Mouse (Mus musculus) midbrain, embryonic 14.5 days (tissue): Measurements from ENCODE around the gene Appl1. TPM values are rescaled to one million over a fixed set of nuclear protein-coding genes. Genes with fewer than 3 reads are reported as not detected.
"Not testable (repeated sequence)": the region's sequence is repeated elsewhere in the genome, so short reads cannot be mapped to it uniquely, and the experiment has no call there.

Experiments
- ATAC-seq: fragments of 200-750 bp; cut with Nextera tagmentation; 2 replicates; pipeline ENCODE4 v1.8.0; 2017; ENCODE audit warnings: moderate number of reproducible peaks, moderate library complexity; ENCODE audit not compliant: low FRiP score, low TSS enrichment
- DNase-seq: peaks from one replicate; pipeline ENCODE4 v3.0.0-alpha.2; 2015
- H3K27ac ChIP-seq: fragments of 300-500 bp; sonication (generic); replicated peaks from 2 replicates; pipeline ENCODE4 v1.5.1; 2014; ENCODE audit warnings: mild to moderate bottlenecking, low read depth, low read length, moderate library complexity
- H3K27me3 ChIP-seq: fragments of 300-500 bp; sonication (generic); 2 replicates; pipeline ENCODE4 v1.6.1; 2014; ENCODE audit warnings: low read length, control low read depth, mixed read lengths; ENCODE audit not compliant: control insufficient read depth, insufficient read depth
- H3K36me3 ChIP-seq: fragments of 300-500 bp; sonication (generic); 2 replicates; pipeline ENCODE4 v1.6.1; 2014; ENCODE audit warnings: low read length, control low read depth; ENCODE audit not compliant: control insufficient read depth, insufficient read depth
- H3K4me1 ChIP-seq: fragments of 300-500 bp; sonication (generic); 2 replicates; pipeline ENCODE4 v1.6.1; 2014; ENCODE audit warnings: mild to moderate bottlenecking, antibody characterized with exemption, low read length, control low read depth; ENCODE audit not compliant: control insufficient read depth, insufficient read depth
- H3K4me2 ChIP-seq: fragments of 300-500 bp; sonication (generic); 2 replicates; pipeline ENCODE4 v1.6.1; 2014; ENCODE audit warnings: mild to moderate bottlenecking, low read length, moderate library complexity
- H3K4me3 ChIP-seq: fragments of 300-500 bp; sonication (generic); replicated peaks from 2 replicates; pipeline ENCODE4 v1.5.1; 2014; ENCODE audit warnings: low read depth, low read length
- H3K9ac ChIP-seq: fragments of 300-500 bp; sonication (generic); replicated peaks from 2 replicates; pipeline ENCODE4 v1.6.1; 2014; ENCODE audit warnings: mild to moderate bottlenecking, low read length, moderate library complexity
- H3K9me3 ChIP-seq: fragments of 300-500 bp; sonication (generic); 2 replicates; pipeline ENCODE4 v1.6.1; 2016; ENCODE audit warnings: low read length, control low read depth, mixed read lengths; ENCODE audit not compliant: control insufficient read depth
- WGBS: fragments of 180-500 bp; shearing (Covaris S2); extraction: QIAGEN DNeasy Blood & Tissue Kit; methylation state at CpG from one replicate; pipeline ENCODE4 v1.1.7; 2014; 5-methylcytosine and 5-hydroxymethylcytosine counted together
- polyA plus RNA-seq: library from polyadenylated mRNA; unstranded; fragments of >200 nt; fragmentation: Nextera tagmentation; extraction: Ambion mirVana; gene quantifications from 2 replicates; pipeline ENCODE4 v1.2.1, GENCODE M21; 2014

The Appl1 gene
- polyA plus RNA-seq, 1 experiment from 2014 or later = 88.5 TPM

DNA sequence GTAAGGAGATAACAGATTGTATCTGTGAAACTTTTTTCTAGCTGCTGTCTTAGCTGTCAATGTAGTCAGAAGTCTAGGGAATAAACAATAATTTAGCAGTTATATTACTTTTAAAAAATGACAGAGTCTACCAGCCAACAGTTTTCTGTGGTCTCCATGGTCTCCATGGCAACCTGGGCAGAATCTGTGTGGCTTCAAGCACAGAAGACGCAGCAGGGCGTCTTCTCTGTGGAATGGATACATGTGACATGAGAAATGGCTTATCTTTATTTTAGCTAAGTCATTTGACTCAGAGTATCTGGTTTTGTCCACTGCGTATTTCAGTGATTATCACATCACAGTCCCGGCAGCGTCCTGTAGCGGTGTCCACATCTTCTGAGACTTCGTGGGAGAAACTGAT lies 5.2 kb upstream of the Appl1 start:
- no peak overlapping the region for H3K4me3 ChIP-seq
- H3K27me3 ChIP-seq = no peaks in the 10 kb centered on the region; the same call in 1 of the 2 replicates
- H3K4me1 ChIP-seq = peaks cover 5% of the 10 kb centered on the region
- H3K4me2 ChIP-seq = no peak overlapping the region
- 27% methylated on average over 7 of the region's 7 CpGs for WGBS
- H3K36me3 ChIP-seq = no peaks in the 10 kb centered on the region
- H3K9ac ChIP-seq = no peak overlapping the region
- H3K27ac ChIP-seq = no peak overlapping the region
- DNase-seq = peak; percentile 79
- no peak for ATAC-seq
- 0 out of 2 replicates have a peak, but pooled peaks cover 4% of the 10 kb centered on the region for H3K9me3 ChIP-seq

GRCm38 (mm10) chr14:26975490-26975889 lies 4.5 kb upstream of the Appl1 start:
- H3K4me2 ChIP-seq = no peak overlapping the region
- no peaks in the 10 kb centered on the region; the same call in 1 of the 2 replicates for H3K27me3 ChIP-seq
- H3K9me3 ChIP-seq = no peaks in the 10 kb centered on the region
- no peak overlapping the region for H3K27ac ChIP-seq
- H3K4me3 ChIP-seq = no peak overlapping the region
- ATAC-seq = no peak
- no peak overlapping the region for H3K9ac ChIP-seq
- no peak for DNase-seq
- H3K36me3 ChIP-seq = no peaks in the 10 kb centered on the region
- WGBS = 75% methylated on average over 3 of the region's 3 CpGs
- peaks cover 5% of the 10 kb centered on the region for H3K4me1 ChIP-seq

DNA sequence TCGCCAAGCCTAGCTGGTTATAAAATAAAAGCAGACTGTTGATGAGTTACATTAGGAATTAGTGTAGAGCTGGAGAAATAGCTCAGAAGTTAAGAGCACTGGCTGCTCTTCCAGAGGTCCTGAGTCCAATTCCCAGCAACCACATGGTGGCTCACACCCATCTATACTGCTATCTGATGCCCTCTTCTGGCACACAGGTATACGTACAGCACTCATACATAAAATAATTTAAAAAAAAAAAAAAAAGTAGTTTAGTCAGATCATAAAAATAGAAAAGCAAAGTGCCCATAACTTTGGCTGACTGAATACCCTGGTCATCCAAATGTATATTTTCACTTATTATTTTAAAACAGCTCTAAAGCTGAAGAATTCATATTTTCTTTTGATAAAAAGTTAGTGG lies 2.1 kb upstream of the Appl1 start:
- 87% methylated on average over 2 of the region's 2 CpGs for WGBS
- Histone ChIP-seq H3K9me3 (no peaks in the 10 kb centered on the region), H3K4me2 (no peak overlapping the region), H3K27ac (no peak overlapping the region), H3K9ac (no peak overlapping the region), H3K4me1 (peaks cover 14% of the 10 kb centered on the region), H3K4me3 (no peak overlapping the region), H3K36me3 (no peaks in the 10 kb centered on the region), H3K27me3 (no peaks in the 10 kb centered on the region; the same call in 1 of the 2 replicates)
- no peak for DNase-seq
- ATAC-seq = no peak

GRCm38 (mm10) chr14:26970439-26970932 lies 546 bp downstream of the Appl1 start:
- Histone ChIP-seq H3K36me3 (no peaks in the 10 kb centered on the region), H3K4me3 (peak overlapping the region; percentile 95), H3K27me3 (no peaks in the 10 kb centered on the region), H3K4me1 (peaks cover 9% of the 10 kb centered on the region), H3K27ac (peak overlapping the region; percentile 93), H3K9ac (peak overlapping the region; percentile 95), H3K9me3 (no peaks in the 10 kb centered on the region), H3K4me2 (peak overlapping the region; percentile 74)
- under 1% methylated on average over 51 of the region's 53 CpGs for WGBS
- ATAC-seq (peak; percentile 98), DNase-seq (peak; percentile 98)

DNA sequence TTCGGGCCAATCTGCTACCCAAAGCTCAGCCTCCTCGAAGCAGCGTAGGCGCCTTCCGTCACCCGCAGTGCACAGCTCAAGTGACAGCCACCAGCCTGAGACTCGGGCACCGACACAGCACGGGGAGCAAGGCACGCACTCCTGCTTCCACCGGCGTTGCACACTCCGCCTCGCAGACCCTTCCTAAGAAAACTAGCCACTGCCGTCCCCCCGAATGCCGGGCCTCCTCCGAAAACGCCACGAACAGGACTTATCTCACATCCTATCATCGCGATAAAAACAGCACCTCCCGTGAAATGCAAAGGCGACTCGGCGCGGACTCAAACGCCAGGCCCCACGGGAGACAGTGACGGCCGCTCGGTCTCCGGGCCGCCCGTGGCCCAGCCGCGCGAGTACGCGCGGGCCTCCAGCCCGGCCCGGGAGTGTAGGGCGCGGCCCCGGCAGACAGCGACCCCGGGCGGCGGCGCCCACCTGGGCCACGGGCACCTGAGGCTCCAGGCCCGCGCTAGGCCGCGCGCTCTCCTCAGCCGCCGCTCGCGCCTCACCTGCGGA lies 1.1 kb downstream of the Appl1 start:
- Histone ChIP-seq H3K27ac (peak overlapping the region; percentile 93), H3K4me2 (peak overlapping the region; percentile 74), H3K9ac (peak overlapping the region; percentile 95), H3K9me3 (no peaks in the 10 kb centered on the region), H3K4me3 (peak overlapping the region; percentile 95), H3K36me3 (no peaks in the 10 kb centered on the region), H3K27me3 (no peaks in the 10 kb centered on the region), H3K4me1 (peaks cover 9% of the 10 kb centered on the region)
- peak; percentile 49; the same call in 1 of the 2 replicates for ATAC-seq
- DNase-seq = peak; percentile 83
- WGBS = under 1% methylated on average over 62 of the region's 62 CpGs

DNA sequence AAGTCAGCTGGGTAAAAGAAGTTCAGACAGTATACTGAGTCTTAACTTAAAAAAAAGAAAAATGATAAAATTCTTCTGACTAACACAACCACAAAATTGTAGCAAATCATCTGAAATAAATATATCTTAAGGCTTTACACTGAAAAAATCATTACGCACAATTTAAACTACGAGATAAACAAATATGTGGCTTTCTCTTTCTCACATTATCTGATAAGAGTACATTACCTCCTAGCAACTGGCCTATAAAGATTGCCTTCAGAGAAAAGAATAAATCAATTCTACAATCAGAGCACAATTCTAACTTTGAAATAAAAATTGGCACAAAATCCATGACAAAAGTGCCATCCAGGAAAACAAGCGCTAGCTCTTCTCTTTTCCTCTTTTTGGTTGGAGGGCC lies 1.9 kb downstream of the Appl1 start:
- WGBS = 83% methylated on average over 3 of the region's 3 CpGs
- Histone ChIP-seq H3K4me3 (peak overlapping the region; percentile 95), H3K27ac (no peak overlapping the region), H3K27me3 (no peaks in the 10 kb centered on the region), H3K9ac (peak overlapping the region; percentile 95), H3K36me3 (no peaks in the 10 kb centered on the region), H3K4me2 (peak overlapping the region; percentile 74), H3K4me1 (peaks cover 9% of the 10 kb centered on the region), H3K9me3 (no peaks in the 10 kb centered on the region)
- ATAC-seq (no peak), DNase-seq (no peak)

DNA sequence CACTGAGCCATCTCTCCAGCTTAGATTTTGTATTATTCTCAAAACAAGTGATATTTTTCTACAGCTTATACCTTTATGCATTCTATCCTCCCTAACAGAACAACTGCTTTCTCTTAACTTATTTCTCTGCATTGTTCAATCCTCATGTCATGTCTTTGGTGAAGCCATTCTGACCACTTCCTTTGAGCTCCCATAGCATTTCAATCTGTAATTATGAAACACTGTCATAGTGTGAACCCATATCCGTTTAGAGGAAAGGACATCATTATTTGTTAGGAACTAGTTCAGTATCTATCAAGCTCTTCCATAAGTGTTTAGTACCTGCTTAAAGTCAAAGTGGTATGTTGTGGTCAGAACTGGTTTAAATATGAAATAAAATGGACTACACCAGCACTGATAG lies 10.5 kb downstream of the Appl1 start:
- Histone ChIP-seq H3K9me3 (no peaks in the 10 kb centered on the region), H3K27me3 (no peaks in the 10 kb centered on the region), H3K4me1 (no peaks in the 10 kb centered on the region), H3K4me2 (no peak overlapping the region), H3K27ac (no peak overlapping the region), H3K4me3 (no peak overlapping the region), H3K9ac (no peak overlapping the region), H3K36me3 (peaks cover 31% of the 10 kb centered on the region)
- ATAC-seq = no peak
- 90% methylated on average over 1 of the region's 1 CpGs for WGBS
- DNase-seq = no peak

GRCm38 (mm10) chr14:26956139-26956538 lies 14.9 kb downstream of the Appl1 start:
- not testable (repeated sequence) for H3K27ac ChIP-seq, H3K4me3 ChIP-seq, ATAC-seq, DNase-seq, H3K9ac ChIP-seq, H3K9me3 ChIP-seq, H3K4me2 ChIP-seq, H3K27me3 ChIP-seq, H3K4me1 ChIP-seq
- 76% methylated on average over 2 of the region's 2 CpGs for WGBS
- peaks cover 35% of the 10 kb centered on the region for H3K36me3 ChIP-seq

GRCm38 (mm10) chr14:26935558-26935957 lies 35.5 kb downstream of the Appl1 start:
- no peak overlapping the region for H3K4me2 ChIP-seq
- ATAC-seq (no peak), DNase-seq (no peak)
- no peak overlapping the region for H3K9ac ChIP-seq
- H3K36me3 ChIP-seq = peaks cover 25% of the 10 kb centered on the region
- H3K9me3 ChIP-seq = no peaks in the 10 kb centered on the region
- no peak overlapping the region for H3K4me3 ChIP-seq
- H3K27ac ChIP-seq = no peak overlapping the region
- no peaks in the 10 kb centered on the region for H3K4me1 ChIP-seq
- no peaks in the 10 kb centered on the region for H3K27me3 ChIP-seq
- WGBS = 95% methylated on average over 4 of the region's 4 CpGs
